Mouse (Mus musculus) liver (tissue): ENCODE results near the gene Klf13.

Source experiments
- DNase-seq: peaks from one replicate; pipeline ENCODE4 v3.0.0-alpha.2; 2020; ENCODE audit warnings: mixed read lengths

The Klf13 gene

GRCm38 (mm10) chr7:63905190-63905589, 33.5 kb downstream of the Klf13 start:
- DNase-seq: no peak

GRCm38 (mm10) chr7:63903635-63904380, 34.9 kb downstream of the Klf13 start:
- no peak for DNase-seq

GRCm38 (mm10) chr7:63902604-63903210, 36.0 kb downstream of the Klf13 start:
- DNase-seq: no peak

GRCm38 (mm10) chr7:63901942-63902341, 36.8 kb downstream of the Klf13 start:
- DNase-seq: no peak

- no peak for DNase-seq
These were observed 37.4 kb downstream of the Klf13 start for GRCm38 (mm10) chr7:63901346-63901745.

- DNase-seq: no peak
These were observed 38.3 kb downstream of the Klf13 start for GRCm38 (mm10) chr7:63900411-63900810.

- DNase-seq: no peak
These were observed 38.8 kb downstream of the Klf13 start for GRCm38 (mm10) chr7:63899925-63900324.

GRCm38 (mm10) chr7:63898201-63898600, 40.5 kb downstream of the Klf13 start:
- DNase-seq: no peak

- no peak for DNase-seq
These were observed 41.1 kb downstream of the Klf13 start for GRCm38 (mm10) chr7:63897655-63898054.

- peak; percentile 87 for DNase-seq
These were observed 41.7 kb downstream of the Klf13 start for GRCm38 (mm10) chr7:63896968-63897468.

GRCm38 (mm10) chr7:63896276-63896967, 42.3 kb downstream of the Klf13 start:
- no peak for DNase-seq

GRCm38 (mm10) chr7:63895223-63895622, 43.5 kb downstream of the Klf13 start:
- no peak for DNase-seq

- DNase-seq: no peak
These were observed 44.1 kb downstream of the Klf13 start for GRCm38 (mm10) chr7:63894662-63895061.

GRCm38 (mm10) chr7:63893729-63894128, 45.0 kb downstream of the Klf13 start:
- DNase-seq: no peak

GRCm38 (mm10) chr7:63893201-63893600, 45.5 kb downstream of the Klf13 start:
- no peak for DNase-seq

- no peak for DNase-seq
These were observed 47.1 kb downstream of the Klf13 start for GRCm38 (mm10) chr7:63891488-63892075.

- DNase-seq: no peak
These were observed 49.4 kb downstream of the Klf13 start for GRCm38 (mm10) chr7:63889116-63889975.

- DNase-seq: no peak
These were observed 50.0 kb downstream of the Klf13 start for GRCm38 (mm10) chr7:63888674-63889073.

GRCm38 (mm10) chr7:63887602-63888123, 51.1 kb downstream of the Klf13 start:
- no peak for DNase-seq

- no peak for DNase-seq
These were observed 51.6 kb downstream of the Klf13 start for GRCm38 (mm10) chr7:63887034-63887551.

- no peak for DNase-seq
These were observed 53.7 kb downstream of the Klf13 start for GRCm38 (mm10) chr7:63885025-63885424.

- DNase-seq: no peak
These were observed 56.0 kb downstream of the Klf13 start for GRCm38 (mm10) chr7:63882739-63883138.
